Mouse (Mus musculus): ENCODE results near the gene Actl6a. TPM values are rescaled to one million over a fixed set of nuclear protein-coding genes. Genes with fewer than 3 reads are reported as not detected.
"Not testable (repeated sequence)": the region's sequence is repeated elsewhere in the genome, so short reads cannot be mapped to it uniquely, and the experiment has no call there.

The Actl6a gene
- 10 to 100 TPM; 46.6 to 54.2 TPM for total RNA-seq (2021)

- DNase-seq = not testable (repeated sequence)
Observed at GRCm38 (mm10) chr3:32705647-32706348, at the start of gene Actl6a. TSS of gene Actl6a (plus strand) at chr3:32706298.

- no peak for DNase-seq
Observed at GRCm38 (mm10) chr3:32656398-32656994, 49.6 kb upstream of the Actl6a start.

- DNase-seq = no peak
Observed at GRCm38 (mm10) chr3:32658401-32658800, 47.7 kb upstream of the Actl6a start.

GRCm38 (mm10) chr3:32658821-32659220 is 47.3 kb upstream of the Actl6a start:
- DNase-seq = peak; percentile 20

- no peak for DNase-seq
Observed at GRCm38 (mm10) chr3:32659506-32659905, 46.6 kb upstream of the Actl6a start.

GRCm38 (mm10) chr3:32660276-32660675 is 45.8 kb upstream of the Actl6a start:
- no peak for DNase-seq

GRCm38 (mm10) chr3:32660831-32661555 is 45.1 kb upstream of the Actl6a start:
- DNase-seq = no peak

- DNase-seq = no peak
Observed at GRCm38 (mm10) chr3:32661556-32661930, 44.6 kb upstream of the Actl6a start.

- no peak for DNase-seq
Observed at GRCm38 (mm10) chr3:32668256-32668959, 37.7 kb upstream of the Actl6a start.

- DNase-seq = peak; percentile 43
Observed at GRCm38 (mm10) chr3:32669211-32669610, 36.9 kb upstream of the Actl6a start.

GRCm38 (mm10) chr3:32670196-32670595 is 35.9 kb upstream of the Actl6a start:
- DNase-seq = no peak

- no peak for DNase-seq
Observed at GRCm38 (mm10) chr3:32673151-32673550, 32.9 kb upstream of the Actl6a start.

- DNase-seq = no peak
Observed at GRCm38 (mm10) chr3:32676393-32676792, 29.7 kb upstream of the Actl6a start.

GRCm38 (mm10) chr3:32682910-32683531 is 23.1 kb upstream of the Actl6a start:
- no peak for DNase-seq

GRCm38 (mm10) chr3:32684631-32685030 is 21.5 kb upstream of the Actl6a start:
- no peak for DNase-seq

- no peak for DNase-seq
Observed at GRCm38 (mm10) chr3:32686537-32686936, 19.6 kb upstream of the Actl6a start.

- DNase-seq = no peak
Observed at GRCm38 (mm10) chr3:32687156-32687555, 18.9 kb upstream of the Actl6a start.

- DNase-seq = no peak
Observed at GRCm38 (mm10) chr3:32689567-32689999, 16.5 kb upstream of the Actl6a start.

- DNase-seq = no peak
Observed at GRCm38 (mm10) chr3:32690008-32690407, 16.1 kb upstream of the Actl6a start.

GRCm38 (mm10) chr3:32690901-32691300 is 15.2 kb upstream of the Actl6a start:
- DNase-seq = no peak

- no peak for DNase-seq
Observed at GRCm38 (mm10) chr3:32691841-32692240, 14.3 kb upstream of the Actl6a start.

GRCm38 (mm10) chr3:32694211-32694610 is 11.9 kb upstream of the Actl6a start:
- DNase-seq = no peak

All from heart, postnatal 4 days (tissue).